Mouse (Mus musculus) neutrophil, adult 59 days (primary cell): Measurements from ENCODE around the gene Zdhhc16. TPM values are rescaled to one million over a fixed set of nuclear protein-coding genes. Genes with fewer than 3 reads are reported as not detected.

Experiments used
- total RNA-seq, 2 experiments: library from RNA; stranded (reverse); gene quantifications; 1 replicate in 1 of 2; 2 replicates in 1 of 2; pipeline ENCODE4 v1.2.4; 2023

Gene Zdhhc16
- total RNA-seq = 10 to 100 TPM; 31.4 to 34.2 TPM

DNA sequence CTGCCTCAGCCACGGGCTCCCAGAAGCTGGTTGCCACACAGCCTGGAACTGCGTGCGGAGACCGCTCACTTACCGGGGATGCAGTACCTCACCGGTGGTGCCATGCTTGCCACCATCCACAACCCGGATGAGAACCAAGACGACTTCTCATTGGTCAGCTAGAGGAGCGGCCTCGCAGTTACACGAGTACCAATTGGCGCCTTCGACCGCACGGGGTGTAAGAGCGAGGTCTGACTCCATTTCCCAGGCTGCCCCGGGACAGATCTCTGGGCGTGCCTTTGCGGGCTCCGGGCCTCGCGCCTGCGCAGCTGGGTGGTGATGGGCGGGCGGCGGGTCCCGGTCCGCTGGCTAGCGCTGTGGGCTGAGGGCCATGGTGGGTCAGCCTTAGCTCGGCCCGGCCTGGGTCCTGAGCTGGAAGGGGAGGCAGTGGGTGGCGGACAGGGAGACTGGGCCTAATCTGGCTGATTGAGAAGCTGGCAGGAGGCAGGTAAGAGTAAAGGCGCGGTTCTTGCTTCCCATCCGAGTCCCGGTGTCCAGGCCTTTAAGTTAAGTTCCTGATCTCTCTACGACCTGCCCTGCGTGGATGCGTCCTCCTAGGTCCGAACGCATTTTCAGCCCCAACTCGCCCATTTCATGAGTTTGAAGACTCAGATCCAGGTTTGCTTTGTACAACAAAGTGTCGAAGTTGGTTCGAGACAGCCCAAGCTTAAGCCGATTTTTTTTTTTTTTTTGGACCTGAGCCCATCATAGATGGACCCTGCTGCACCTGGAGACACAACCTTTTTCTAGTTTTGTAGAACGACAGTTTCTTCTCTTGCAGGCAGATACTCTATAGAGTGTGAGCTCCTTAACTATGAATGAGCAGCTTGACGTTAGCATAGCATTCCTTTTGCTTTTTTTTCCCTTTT, at the start of gene Zdhhc16, which contains the start of gene Exosc1:
Gene Zdhhc16, plus strand, starts transcription at position 302 of the 908 bp plus-strand sequence.
Gene Exosc1, minus strand, starts transcription at position 245 of the 908 bp plus-strand sequence.

DNA sequence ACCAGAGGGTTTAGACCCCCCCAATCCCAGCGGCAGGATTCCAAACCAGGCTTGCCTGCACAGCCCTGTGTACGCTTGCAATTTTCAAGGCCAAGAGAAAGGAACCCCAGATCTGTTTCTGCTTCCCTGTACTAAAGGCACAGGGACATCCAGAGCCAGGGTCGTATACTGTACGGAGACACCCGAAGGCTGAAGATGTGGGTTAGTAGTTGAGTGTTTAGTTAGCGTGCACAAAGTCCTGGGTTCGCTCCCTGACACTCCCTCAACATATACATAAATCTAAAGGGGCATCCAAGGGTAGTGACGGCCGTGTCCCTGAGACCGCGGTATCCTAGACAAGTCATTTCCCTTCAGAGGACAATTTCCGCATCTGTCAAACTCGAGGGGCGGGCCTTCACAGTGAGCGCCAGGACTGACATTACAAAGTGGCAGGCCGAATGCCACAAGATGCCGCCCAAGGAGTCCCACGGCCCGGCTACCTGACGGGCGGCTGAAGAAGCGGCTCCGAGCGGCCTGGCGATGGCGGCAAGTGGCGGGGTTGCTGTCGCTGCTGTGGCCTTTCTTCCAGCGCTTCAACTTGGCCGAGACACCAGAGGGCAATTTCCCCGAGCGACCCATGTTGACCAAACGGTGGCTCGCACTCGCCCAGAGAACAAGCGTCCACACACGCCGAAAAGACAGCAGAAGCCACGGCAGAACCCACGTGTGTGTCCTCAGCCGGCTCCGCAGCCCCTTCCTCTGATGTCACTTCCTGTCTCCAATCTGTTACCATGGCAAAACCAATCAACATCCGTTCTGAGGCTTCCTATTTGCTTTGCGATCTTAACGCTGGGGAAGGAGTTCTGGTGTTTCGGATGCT, 37.6 kb upstream of the Zdhhc16 start, which contains the start of gene Rrp12:
Gene Rrp12, minus strand, starts transcription at position 714 of the 859 bp plus-strand sequence.

DNA sequence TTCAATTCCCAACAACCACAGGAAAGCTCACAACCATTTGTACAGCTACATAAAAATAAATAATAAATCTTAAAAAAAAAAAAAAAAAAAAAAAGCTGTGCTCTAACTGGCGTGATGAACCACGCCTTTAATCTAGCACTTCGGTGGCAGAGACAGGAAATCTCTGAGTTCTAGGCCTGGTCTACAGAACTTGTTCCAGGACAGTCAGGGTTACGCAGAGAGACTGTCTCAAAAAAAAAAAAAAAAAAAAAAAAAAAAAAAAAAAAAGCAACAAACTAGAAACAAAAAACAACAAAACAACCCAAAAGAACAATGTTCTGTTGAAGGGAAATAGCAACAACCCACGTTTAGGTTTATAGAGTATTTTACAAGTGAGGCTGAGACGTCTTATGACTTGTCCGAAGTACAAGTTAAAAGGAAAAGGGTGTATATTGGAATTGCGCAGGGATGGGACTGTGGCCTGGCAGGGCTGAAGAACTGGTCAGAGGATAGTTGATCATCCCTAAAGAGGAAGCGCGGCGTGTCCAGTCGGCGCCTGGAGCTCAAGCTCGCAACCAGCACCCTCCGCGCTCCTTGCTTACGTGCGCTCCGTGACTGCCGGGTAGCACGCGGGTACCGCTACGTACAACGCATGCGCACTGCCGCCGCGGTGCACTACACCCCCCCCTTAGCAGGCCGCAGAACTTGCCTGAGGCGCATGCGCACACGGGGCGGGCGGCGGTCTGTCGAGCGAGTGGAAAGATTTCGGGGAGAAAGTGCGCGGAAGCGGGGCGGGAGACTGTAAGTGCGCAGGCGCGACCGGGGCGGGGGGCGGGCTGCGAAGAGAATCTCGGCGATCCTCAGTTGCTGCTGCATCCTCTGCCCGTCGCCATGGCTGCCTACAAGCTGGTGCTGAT, 21.9 kb upstream of the Zdhhc16 start, which contains the start of gene Pgam1:
Gene Pgam1, plus strand, starts transcription at position 746 of the 896 bp plus-strand sequence.

GRCm38 (mm10) chr19:41980819-41981594, 47.7 kb downstream of the Zdhhc16 start, which contains the start of gene Mms19:
Gene Mms19, minus strand, starts transcription at chr19:41981157.

GRCm38 (mm10) chr19:41981595-41981927, 48.3 kb downstream of the Zdhhc16 start, which contains the start of gene Ubtd1:
Gene Ubtd1, plus strand, starts transcription at chr19:41981763.

Other genes starting within 250 kb of the Zdhhc16 start
- gene Slit1, start 189.8 kb upstream of the Zdhhc16 start, total RNA-seq = under 1 TPM; 0.31 to 0.44 TPM
- 10 to 100 TPM; 55.5 to 56.3 TPM for gene Arhgap19, start 131.4 kb upstream of the Zdhhc16 start, total RNA-seq
- gene Frat1, start 103.5 kb upstream of the Zdhhc16 start, total RNA-seq = 10 to 100 TPM; 28.8 to 35.0 TPM
- gene Frat2, start 85.3 kb upstream of the Zdhhc16 start, total RNA-seq = 10 to 100 TPM; 47.9 to 48.6 TPM
- 10 to 100 TPM; 11.7 to 12.0 TPM for gene Rrp12, start 37.3 kb upstream of the Zdhhc16 start, total RNA-seq
- 100 to 1,000 TPM; 335 to 350 TPM for gene Pgam1, start 21.6 kb upstream of the Zdhhc16 start, total RNA-seq
- gene Exosc1, start 57 bp upstream of the Zdhhc16 start, total RNA-seq = 10 to 100 TPM; 12.7 to 15.1 TPM
- 10 to 100 TPM; 33.8 to 41.6 TPM for gene Mms19, start 47.7 kb downstream of the Zdhhc16 start, total RNA-seq
- 10 to 100 TPM; 32.2 to 38.0 TPM for gene Ubtd1, start 48.3 kb downstream of the Zdhhc16 start, total RNA-seq
- gene Ankrd2, start 102.5 kb downstream of the Zdhhc16 start, total RNA-seq = under 1 TPM in 1 of 2 experiments, not detected in 1; 0.33 TPM
- gene Hoga1, start 112.1 kb downstream of the Zdhhc16 start, total RNA-seq = not detected
- gene 4933411K16Rik, start 118.8 kb downstream of the Zdhhc16 start, total RNA-seq = not detected
- gene Morn4, start 152.9 kb downstream of the Zdhhc16 start, total RNA-seq = not detected
- 10 to 100 TPM; 37.7 to 39.8 TPM for gene Pi4k2a, start 157.0 kb downstream of the Zdhhc16 start, total RNA-seq
- gene Avpi1, start 195.6 kb downstream of the Zdhhc16 start, total RNA-seq = 1 to 10 TPM in 1 of 2 experiments, under 1 TPM in 1; 0.99 to 1.3 TPM
- 10 to 100 TPM; 14.1 to 15.0 TPM for gene Marveld1, start 213.9 kb downstream of the Zdhhc16 start, total RNA-seq
- 10 to 100 TPM; 74.3 to 87.5 TPM for gene Zfyve27, start 230.5 kb downstream of the Zdhhc16 start, total RNA-seq